Mouse (Mus musculus) urinary bladder, postnatal 4 days (tissue): ENCODE measurements around the gene Gm35315.
A peak's percentile ranks its signal among the peaks of the same experiment; 100 is the strongest.
"Not testable (repeated sequence)": the region's sequence is repeated elsewhere in the genome, so short reads cannot be mapped to it uniquely, and the experiment has no call there.

Experiments used
- DNase-seq, 2 experiments: peaks; one replicate each; pipeline ENCODE4 v3.0.0; 2021 to 2022; ENCODE audit warnings: low spot score in 2 of 2

Gene Gm35315

DNA sequence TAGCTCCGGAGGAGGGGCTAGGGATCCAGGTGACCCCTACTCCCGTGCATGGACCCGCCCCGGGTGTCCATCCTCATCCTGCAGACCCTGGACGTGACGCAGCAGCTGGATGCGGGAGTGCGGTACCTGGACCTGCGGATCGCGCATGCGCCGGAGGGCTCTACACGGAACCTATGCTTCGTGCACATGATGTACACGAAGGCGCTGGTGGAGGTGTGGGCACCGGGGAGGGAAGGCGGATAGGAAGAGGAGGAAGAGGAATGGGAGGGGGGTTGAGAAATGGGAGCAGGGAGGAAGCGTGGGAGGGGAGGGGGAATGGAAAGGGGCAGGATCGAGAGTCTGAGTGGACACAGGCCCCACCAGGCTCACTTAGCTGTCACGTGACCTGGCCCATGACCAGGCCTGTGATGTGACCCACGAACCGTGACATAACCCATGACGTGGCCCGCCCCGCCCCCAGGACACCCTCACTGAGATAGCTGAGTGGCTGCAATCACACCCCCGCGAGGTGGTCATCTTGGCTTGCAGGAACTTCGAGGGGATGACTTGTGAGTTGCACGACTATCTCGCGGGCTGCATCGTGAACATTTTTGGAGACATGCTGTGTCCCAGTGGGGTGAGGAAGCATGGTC, 7.6 kb upstream of the Gm35315 start:
- no peak for DNase-seq

DNA sequence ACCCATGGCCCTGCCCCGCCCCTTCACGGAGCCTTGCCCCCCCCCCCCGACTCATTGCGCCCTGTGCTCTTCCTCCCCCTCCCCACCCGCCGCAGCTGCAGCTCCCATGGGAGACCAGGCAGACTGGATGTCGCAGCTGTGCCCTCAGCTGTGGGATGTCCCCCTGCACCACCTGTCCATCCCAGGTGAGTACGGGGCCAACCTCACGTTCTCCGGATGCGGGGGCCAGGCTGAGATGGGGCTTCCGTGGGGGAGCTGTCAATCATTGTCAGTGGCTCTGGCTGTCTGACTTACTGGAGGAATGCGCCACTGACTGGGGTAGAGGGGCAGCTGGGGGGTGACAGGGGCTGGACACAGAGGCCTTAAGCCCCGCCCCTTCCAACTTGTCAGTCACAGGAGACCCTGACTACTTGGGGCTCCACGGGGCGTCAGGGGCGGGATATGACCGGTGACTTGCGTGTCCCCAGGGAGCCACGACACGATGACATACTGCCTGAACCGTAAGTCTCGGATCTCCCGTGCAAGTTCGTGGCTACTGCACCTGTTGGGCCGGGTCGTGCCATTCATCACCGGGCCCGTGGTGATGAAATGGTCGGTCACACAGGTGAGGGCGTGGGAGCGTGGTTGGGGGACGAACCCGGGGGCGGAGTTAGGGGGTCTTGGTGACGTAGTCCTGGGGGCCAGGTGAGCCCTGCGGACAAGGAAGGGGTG, 6.9 kb upstream of the Gm35315 start:
- DNase-seq: no peak

DNA sequence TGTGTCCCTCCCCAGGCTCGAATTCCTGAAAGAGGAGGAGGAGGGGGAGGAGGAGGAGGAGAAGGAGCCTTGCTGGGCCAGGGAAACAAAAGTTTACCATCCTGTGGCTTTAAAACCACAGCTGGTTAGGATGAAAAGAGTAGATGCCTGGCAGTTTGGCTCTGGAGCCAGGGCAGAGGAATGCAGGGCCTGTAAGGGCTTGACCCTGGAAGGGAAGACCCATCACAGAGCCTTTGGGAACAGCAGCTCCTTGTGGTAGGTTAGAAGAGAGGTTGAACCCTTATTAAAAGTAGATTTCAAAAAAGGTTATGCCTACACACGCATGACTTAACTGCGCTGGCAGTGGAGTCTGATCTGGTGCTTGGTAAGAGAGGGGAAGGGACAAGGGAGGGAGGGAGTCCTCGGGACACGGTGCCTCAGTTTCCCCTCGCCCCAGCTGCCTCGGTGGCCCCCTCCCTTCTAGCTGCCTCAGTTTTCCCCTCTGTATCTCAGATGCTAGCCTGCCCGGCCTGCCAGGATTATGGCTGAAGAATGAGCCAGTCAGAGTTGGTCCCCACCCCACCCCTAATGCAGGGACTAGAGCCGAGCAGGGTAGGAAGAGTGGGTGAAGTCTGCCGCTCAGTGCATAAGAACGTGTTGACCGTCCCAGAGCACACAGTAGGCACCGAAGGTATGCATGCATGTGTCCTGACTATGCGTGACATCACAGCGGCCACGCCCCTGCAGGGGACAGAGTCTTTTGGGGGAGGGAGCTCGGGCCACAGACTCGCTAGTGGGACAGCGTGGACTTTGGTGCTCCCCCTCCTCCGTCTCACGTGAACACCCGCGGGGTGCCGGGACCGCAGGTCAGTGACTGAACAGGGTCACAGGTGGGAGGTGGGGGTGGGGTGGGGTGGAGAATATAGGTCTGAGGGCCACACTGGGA, 5.7 kb upstream of the Gm35315 start, which contains the start of gene Plcxd1:
Plcxd1 (plus strand) TSS at position 314 of the 925 bp plus-strand sequence.
- DNase-seq: no peak

DNA sequence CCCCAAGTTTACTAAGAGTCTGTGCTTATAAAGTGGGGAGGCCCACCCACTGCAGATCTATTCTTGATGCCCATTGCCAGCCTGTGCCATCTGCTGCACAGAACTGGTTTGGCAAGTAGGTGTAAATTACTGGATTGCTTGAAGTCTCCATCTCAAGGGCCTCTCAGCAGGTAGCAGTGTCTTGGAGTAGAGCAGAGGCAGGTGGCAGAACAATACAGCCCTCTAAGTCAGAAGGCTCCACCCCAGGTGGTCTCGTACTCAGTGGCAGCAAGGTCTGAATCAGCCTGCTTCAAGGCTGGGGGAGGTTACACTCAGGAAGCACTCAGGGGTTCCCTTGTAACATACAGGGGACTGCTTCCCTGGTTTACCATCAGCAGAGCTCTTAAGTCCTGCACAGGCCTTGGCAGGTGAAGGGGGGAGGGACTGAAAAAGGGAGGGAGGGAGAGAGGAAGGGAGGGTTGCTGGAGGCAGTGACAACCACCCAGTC, 4.8 kb upstream of the Gm35315 start:
- no peak for DNase-seq

DNA sequence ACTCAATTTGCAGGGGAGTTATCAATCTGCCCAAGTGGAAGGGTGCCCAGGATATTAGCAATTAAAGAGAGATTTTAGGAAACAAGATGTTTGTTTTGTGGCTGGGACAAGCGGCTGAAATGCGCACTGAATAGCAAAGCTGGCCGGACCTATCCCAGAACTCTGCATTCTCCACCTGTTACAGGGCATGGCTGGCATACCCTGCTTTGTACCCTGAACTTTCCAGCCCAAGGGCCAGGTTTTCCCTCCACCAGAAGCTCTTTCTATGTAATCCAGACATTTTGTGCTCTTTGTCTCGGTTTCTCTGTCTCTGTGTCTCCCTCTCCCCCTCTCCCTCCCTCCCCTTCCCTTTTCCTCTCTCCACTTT, 610 bp upstream of the Gm35315 start:
- DNase-seq: no peak

DNA sequence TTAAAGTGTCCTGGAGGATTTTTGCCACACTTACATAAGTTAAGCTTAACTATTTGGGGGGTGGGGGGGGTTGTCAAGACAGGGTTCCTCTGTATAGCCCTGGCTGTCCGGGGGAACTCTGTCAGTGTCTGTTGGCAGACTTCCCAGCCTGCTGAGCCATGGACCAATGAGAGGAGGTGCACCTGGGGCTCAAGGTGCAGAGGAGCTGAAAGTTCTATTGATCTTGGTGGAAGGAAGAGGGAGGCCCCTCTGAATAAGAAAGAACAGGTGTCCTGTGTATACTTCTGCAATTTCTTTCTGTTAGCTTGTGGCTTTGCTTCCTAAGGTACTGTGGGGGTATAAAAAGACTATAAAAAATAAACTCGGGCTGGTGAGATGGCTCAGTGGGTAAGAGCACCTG, 2.7 kb downstream of the Gm35315 start:
- DNase-seq: no peak

DNA sequence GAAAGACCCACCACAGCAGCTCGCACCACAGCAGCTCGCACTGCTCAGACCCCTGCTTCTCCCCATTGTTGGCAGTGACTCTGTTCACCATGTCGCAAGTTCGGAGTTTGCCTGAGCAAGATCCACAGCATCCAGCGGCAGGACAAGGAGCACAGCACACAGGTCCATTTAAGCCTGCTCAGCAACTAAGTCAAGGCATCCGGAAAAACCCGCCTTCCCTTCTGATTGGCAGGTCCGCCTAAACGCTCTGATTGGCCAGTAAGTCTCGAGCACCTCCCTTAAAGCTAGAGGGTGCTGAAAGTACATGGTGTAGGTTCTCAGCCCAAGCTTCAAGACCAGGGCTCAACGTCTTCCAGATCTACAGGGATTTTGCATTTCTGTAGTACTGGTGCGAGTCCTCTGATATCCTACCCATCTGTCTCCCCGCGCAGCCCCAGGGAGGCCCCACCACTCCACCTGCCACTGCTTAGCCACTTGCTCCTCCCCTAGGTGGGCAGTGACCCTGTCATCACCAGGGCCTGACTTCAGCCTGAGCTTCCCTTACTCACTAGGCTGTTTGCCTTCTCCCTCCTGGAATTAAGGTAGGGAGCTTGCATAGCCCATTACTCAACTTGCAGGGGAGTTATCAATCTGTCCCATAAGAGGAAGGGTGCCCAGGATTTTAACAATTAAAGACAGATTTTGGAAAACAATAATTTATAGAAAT, 7.9 kb downstream of the Gm35315 start:
- DNase-seq: no peak

DNA sequence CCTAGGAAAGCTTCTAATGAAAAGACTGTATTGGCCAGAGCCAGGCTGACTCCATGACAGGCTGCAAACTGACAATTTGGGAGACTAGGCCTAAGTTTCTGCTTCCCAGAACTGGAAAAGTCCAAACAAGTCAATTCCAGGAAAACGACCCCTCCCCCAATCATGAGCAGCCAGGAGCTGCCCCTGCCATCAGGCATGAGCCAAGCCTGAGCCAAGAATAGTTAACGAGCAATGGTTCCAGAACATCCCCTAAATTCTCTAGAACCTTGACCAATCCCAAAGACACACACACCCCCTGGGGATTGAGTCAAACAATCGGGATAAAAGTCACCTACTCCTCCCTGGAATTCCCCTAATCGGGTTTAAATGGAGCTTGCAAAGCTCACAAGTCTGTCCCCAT, 11.3 kb downstream of the Gm35315 start:
- DNase-seq: no peak

DNA sequence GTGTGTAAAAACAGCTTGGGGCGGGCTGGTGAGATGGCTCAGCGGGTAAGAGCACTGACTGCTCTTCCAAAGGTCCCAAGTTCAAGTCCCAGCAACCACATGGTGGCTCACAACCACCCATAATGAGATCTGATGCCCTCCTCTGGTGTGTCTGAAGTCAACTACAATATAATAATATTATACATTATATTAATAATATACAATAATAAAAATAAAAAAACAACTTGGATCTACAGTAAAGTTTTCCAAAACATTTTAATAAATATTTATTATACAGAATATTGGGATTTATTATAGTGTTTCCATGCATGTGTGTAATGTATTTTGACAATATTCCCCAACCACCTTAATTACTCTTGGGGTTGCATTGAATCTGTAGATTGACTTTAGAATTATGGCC, 21.8 kb downstream of the Gm35315 start, which contains the start of gene Gm17655:
Gm17655 (minus strand) TSS at position 101 of the 400 bp plus-strand sequence.
- DNase-seq: not testable (repeated sequence)

DNA sequence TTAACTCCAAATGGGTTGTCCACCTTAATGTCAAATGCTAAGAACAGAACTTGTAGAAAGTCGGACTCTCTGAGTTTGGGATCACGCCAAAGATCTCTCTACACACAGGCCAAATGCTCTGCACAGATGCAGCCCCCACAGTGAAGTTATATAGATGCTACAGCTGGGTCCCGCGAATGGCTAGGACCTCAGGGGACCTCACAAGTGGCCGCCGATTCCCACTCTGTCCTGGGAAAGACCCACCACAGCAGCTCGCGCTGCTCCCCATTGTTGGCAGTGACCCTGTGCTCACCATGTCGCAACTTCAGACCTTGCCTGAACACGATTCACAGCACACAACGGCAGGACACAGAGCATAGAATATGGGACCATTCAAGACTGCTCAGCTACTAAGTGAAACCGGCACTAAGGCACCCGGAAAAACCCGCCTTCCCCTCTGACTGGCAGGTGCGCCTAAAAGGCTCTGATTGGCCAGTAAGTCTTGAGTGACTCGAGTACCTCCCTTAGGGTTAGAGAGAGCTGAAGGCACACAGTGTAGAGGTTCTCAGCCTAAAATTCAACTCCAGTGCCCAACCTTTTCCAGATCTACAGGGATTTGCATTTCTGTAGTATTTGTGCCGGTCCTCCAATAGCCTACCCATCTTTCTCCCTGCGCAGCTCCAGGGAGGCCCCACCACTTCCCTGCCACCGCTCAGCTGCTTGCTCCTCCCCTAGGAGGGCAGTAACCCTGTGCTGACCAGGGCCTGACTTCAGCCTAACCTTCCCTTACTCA, 36.4 kb downstream of the Gm35315 start:
- DNase-seq: peak; percentile 75 to 79
